Mouse (Mus musculus) adrenal gland, postnatal 10 days (tissue): ENCODE measurements at regions not wholly inside any gene's neighbourhood (a gene's known extent, or its start where the extent isn't known, plus 50 kb on each side); places are given as distances from the start of the nearest gene placed in this dataset.
A peak's percentile ranks its signal among the peaks of the same experiment; 100 is the strongest.

Experiments used
- DNase-seq: peaks from one replicate; pipeline ENCODE4 v3.0.0; 2021; ENCODE audit warnings: mixed read lengths

GRCm38 (mm10) chr4:37445268-37445667 lies 493.7 kb upstream of the Lingo2 start:
- DNase-seq: peak; percentile 29

- no peak for DNase-seq
These were observed 461.2 kb upstream of the Lingo2 start for GRCm38 (mm10) chr4:37412755-37413154.

- DNase-seq: no peak
These were observed 436.6 kb upstream of the Lingo2 start for GRCm38 (mm10) chr4:37388118-37388517.

- no peak for DNase-seq
These were observed 435.3 kb upstream of the Lingo2 start for GRCm38 (mm10) chr4:37386882-37387281.

- no peak for DNase-seq
These were observed 412.7 kb upstream of the Lingo2 start for GRCm38 (mm10) chr4:37364209-37364608.

- no peak for DNase-seq
These were observed 409.7 kb upstream of the Lingo2 start for GRCm38 (mm10) chr4:37361254-37361653.

GRCm38 (mm10) chr4:37338376-37338775 lies 386.8 kb upstream of the Lingo2 start:
- no peak for DNase-seq
